Mouse (Mus musculus) thymus, postnatal 36 days (tissue): ENCODE measurements around the gene Slco6d1.
"Not testable (repeated sequence)": the region's sequence is repeated elsewhere in the genome, so short reads cannot be mapped to it uniquely, and the experiment has no call there.

Experiments used
- DNase-seq, 2 experiments: peaks; one replicate each; pipeline ENCODE4 v3.0.0; 2022; ENCODE audit warnings: mixed read lengths in 2 of 2

Slco6d1 gene

DNA sequence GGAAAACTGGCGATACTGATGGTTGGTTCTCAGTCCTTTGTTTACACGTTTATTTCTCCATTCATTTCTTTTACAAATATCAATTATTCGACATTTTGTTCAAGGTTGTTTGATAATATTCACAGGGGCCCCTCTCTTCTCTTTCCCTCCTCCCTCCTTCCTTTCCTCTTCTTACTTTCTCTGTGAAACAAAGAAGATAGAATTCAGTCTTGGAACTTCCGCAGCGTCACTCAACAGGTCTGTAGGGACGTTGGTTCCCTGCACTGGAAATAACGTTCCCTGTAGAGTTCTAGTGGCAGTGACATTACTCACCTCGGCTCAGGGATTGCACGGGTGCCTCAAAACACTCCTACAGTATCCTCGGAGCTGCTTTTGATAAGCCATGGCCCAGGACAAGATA lies at the start of gene Slco6d1:
TSS of gene Slco6d1 (plus strand) at position 301 of the 400 bp plus-strand sequence.
- DNase-seq = no peak

DNA sequence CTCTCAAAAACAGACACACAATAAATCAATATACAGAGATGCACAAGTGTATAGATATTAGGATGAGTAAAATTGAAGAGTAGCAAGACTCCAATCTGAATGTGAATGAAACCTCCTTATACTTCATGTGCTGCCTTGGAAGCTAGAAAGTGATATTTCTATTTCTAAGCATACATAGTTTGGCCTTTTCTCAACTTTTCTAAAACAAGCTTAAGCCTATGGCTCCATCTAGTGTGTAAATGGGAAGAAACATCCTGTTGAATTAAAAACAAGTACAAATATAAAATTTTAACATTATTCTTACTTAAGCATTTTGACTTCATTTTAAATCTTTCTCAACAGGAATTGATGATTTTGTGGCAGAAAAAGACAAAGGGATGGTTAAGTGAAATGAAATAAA lies 28.9 kb upstream of the Slco6d1 start:
- DNase-seq = no peak

DNA sequence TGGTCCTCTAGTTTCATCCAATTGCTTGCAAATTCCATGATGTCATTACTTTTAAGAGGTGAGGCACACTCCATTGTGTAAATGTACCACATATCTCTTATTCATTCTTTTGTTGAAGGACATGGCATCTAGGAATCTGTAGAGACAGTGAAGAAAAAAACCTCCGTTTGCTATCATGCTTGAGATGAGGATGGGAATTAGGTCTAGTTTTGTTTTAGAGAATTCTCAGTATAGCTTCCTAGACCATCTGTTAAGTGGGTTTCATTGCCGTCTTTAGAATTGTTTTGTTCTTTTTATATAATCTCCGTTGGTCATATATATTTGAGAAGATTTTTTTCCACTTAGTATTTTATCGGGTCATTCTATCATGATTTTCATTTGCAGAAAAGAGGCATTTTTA lies 27.0 kb downstream of the Slco6d1 start:
- no peak for DNase-seq

DNA sequence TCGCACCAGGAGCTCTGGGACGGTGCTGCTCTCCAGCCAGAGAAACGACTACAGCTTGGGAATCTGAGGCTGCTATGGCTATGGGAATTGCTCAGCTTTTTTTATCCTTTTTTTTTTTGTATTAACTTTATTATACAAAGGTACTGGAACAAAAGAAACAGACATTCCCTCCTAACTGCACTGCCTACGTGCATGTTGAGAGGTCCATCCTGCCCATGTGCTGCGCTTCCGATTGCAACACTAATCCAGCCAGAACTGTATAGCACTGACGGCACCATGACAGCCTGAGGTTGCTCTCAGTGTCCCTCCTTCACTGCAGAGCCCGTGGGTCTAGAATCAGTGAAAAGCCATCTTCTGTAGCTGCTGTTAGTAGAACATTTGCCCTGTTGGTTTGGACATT lies 38.3 kb downstream of the Slco6d1 start:
- not testable (repeated sequence) for DNase-seq

DNA sequence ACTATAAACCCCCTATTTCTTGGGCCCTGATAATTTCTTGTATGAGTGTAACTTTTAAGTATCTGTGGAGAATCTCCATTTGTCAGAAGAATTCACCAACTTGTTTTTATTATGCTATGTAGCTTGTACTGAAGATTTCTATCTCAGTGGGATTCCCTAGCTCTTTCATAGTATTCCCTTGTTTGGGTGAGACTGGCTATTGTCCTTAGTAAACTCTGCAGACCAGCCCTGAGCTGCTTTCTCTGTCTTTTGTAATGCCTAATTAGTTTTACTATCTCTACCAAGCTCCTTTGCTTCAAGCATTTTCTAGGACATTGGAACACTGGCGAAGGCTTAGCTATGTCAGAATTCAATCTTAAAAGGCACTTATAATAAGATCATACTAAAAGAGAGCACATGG lies 55.5 kb downstream of the Slco6d1 start:
- not testable (repeated sequence) for DNase-seq

DNA sequence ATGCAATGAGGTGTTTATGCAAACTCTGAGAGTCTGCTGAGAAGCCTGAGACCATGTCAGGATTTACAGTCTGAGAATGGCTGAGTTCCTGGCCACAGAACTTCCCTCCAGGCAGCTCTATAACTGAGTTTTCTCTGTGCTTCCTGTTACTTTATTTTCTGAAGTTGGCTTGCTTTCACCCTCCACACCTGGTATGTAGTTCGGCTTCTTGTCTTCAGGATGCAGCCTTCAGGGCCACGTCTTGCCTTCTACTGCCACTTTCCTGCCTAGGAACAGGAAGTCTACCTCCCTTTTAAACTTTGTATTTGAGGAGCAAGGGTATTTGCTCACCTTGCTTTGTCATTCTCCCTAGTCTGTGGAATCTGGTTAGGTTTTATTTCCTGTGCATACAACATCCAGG lies 58.3 kb downstream of the Slco6d1 start:
- DNase-seq = no peak

DNA sequence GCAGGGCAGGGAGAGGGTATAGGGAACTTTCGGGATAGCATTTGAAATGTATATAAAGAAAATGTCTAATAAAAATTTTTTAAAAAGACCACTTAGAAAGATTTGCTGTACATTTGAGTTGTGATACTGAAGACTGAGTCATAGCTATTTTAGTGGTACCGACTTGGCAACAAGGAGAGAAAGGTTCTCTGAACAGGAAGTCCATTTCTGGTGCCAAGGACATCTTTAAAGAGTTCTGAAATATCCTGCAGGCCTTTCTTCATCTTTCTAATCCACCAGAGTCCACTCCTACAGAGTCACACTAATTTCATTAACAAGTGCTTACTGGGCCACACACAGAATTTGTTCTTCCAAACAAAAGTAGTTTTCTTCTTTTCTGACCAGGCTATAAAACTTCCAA lies 85.1 kb downstream of the Slco6d1 start:
- no peak for DNase-seq

DNA sequence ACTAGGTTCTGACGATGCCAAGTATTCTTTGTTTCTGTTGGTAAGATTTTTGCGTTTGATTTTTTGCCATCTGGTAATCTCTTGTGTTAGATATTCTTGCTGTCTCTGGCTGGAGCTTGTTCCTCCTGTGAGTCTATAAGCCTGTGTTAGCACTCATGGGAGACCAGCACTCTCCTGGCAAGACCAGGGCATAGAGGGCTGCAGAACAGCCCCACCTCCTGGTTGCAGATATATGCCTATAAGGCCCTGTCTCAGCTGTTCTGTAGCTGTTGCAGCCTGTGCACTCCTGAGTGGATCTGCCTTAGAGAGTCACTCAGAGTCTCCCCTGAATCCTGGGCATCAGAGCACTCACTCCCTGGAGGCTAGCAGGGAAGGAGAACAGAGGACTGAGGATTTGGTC lies 102.1 kb downstream of the Slco6d1 start:
- no peak for DNase-seq

DNA sequence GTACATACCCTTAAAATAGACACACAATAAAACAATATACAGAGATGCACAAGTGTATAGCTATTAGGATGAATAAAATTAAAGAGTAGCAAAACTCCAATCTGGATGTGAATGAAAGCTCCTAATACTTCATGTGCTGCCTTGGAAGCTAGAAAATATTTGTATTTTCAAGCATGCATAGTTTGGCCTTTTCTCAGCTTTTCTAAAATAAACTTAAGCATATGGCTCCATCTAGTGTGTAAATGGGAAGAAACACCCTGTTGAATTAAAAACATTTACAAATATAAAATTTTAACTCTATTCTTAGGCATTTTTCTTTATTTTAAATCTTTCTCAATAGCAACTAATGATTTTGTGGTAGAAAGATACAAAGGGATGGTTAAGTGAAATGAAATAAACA lies 102.6 kb downstream of the Slco6d1 start:
- DNase-seq = no peak

DNA sequence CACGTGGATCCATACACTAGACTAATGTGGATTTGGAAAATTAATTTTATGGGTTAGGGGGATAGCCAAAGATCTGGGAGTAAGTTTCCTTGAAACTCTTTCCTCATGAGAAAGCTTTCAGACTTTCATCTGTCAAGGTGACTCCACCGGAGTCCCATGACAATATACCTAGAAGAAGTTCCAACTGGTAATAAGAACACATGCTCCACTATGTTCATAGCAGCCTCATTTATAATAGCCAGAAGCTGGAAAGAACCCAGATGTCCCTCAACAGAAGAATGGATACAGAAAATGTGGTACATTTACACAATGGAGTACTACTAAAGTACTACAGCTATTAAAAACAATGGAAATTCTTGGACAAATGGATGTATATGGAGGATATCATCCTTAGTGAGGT lies 107.4 kb downstream of the Slco6d1 start:
- not testable (repeated sequence) for DNase-seq

DNA sequence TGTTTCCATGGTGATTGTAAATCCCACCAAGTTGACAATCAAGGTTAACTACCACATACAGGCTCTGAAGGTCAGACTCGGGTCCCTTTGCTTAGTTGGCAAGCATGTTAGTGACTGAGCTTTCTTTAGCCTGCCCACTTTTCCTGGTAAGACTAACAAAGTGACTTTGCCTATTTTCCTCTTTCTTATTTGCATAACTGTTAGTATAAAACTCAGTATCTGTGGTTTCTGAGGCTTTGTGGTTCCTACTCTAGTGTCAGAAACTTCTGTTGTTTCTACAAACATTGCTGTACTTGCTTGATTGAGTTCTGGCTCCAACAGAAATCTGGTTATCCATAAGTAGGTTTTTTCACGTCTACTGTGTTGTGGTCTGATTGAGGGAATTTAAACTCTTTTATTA lies 124.4 kb downstream of the Slco6d1 start:
- DNase-seq = no peak

DNA sequence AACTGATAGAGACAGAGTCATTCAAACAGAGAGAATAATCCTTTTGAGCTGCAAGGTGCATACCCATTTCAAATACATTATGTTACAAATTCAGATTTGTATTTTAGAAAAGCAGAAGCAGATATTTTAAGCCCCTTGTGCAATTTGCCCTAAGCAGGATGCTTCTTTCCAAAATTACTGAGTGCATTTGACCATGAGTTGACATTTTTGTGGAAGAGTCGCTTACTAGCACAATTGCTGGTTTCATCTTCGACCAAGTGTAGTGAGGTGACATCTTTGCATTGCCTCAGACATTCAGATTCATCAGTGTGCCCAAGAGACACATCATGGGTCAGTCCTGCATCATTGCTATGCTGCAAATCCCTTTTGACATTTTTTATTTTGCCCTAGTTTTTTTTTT lies 133.5 kb downstream of the Slco6d1 start:
- no peak for DNase-seq

DNA sequence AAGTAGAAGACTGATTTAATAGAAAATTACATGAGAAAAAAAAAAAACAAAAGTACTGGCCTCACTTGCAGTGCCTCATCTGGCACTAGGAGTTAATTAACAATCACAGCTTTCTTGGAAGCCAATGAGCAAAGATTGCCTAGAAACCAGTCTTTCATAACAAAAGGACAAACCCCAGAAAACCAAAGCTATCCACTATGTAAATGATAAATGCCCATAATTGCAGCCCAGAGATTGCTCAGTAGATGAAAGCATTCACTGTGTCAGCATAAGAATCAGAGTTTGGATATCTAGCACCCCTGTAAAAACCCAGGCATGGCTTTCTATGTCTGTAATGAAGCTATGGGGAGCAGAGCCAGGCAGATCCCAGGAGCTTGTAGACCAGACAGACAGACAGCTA lies 144.8 kb downstream of the Slco6d1 start:
- DNase-seq = no peak
